In genomic region chr2:38048996-38049395, GRCm38 (mm10) we compare ENCODE assay signal across 15 mouse cellular contexts.
"Had no signal": no experiment of that assay in that cellular context is flagged by ENCODE, and none has a peak within 500 bp of the region (broad histone marks: within the 10 kb centered on the region; RNA-seq: fewer than 3 reads in every experiment).

No protein-coding gene starts in this region.

- H3K36me3 ChIP-seq: neural tube, embryonic 13.5 days; neural tube, embryonic 15.5 days; stomach, embryonic 15.5 days had no signal

- H3K27ac ChIP-seq: neural tube, embryonic 13.5 days; neural tube, embryonic 15.5 days; stomach, embryonic 15.5 days; stomach, postnatal 0 days had no signal

- DNase-seq: retina, postnatal 1 day; right cerebral cortex, adult 18-20 months; right cerebral cortex, postnatal 25 days; right cerebral cortex, postnatal 4 days; spleen, adult 18-20 months; thymus, adult 18-20 months; thymus, adult 2 months; thymus, postnatal 14 days; thymus, postnatal 25 days; thymus, postnatal 36 days; thymus, postnatal 4 days had no signal

- H3K4me3 ChIP-seq: neural tube, embryonic 13.5 days; neural tube, embryonic 15.5 days; stomach, embryonic 15.5 days had no signal

- H3K9me3 ChIP-seq: neural tube, embryonic 13.5 days; neural tube, embryonic 15.5 days; stomach, embryonic 15.5 days had no signal

- H3K4me1 ChIP-seq: neural tube, embryonic 13.5 days; neural tube, embryonic 15.5 days had no signal

- H3K27me3 ChIP-seq: neural tube, embryonic 13.5 days; neural tube, embryonic 15.5 days; stomach, embryonic 15.5 days had no signal
